Mouse (Mus musculus) heart, embryonic 14.5 days (tissue): Measurements from ENCODE around the gene Lpcat1. TPM values are rescaled to one million over a fixed set of nuclear protein-coding genes. Genes with fewer than 3 reads are reported as not detected.

ENCODE experiments used
- ATAC-seq: fragments of 200-750 bp; cut with Nextera tagmentation; 2 replicates; pipeline ENCODE4 v1.8.0; 2017; ENCODE audit warnings: low read depth, moderate TSS enrichment; ENCODE audit not compliant: insufficient number of reproducible peaks, insufficient read depth, low FRiP score
- H3K27ac ChIP-seq, 2 experiments: fragments of 200-500 bp in 1 of 2; fragments of 300-500 bp in 1 of 2; sonication (generic) in 1 of 2; replicated peaks in 1 of 2; 2 replicates each; pipeline ENCODE4 v1.5.1; 2012 to 2014; ENCODE audit warnings: low read depth in 2 of 2, low read length in 2 of 2, control low read depth in 1 of 2, mild to moderate bottlenecking in 1 of 2, mixed read lengths in 1 of 2; ENCODE audit not compliant: control insufficient read depth in 1 of 2, insufficient read depth in 1 of 2
- H3K27me3 ChIP-seq: fragments of 300-500 bp; sonication (generic); 2 replicates; pipeline ENCODE4 v1.6.1; 2014; ENCODE audit warnings: mild to moderate bottlenecking, low read length, control low read depth; ENCODE audit not compliant: control insufficient read depth, insufficient read depth
- H3K36me3 ChIP-seq: fragments of 300-500 bp; sonication (generic); 2 replicates; pipeline ENCODE4 v1.6.1; 2014; ENCODE audit warnings: mild to moderate bottlenecking, control low read depth, low read length, mixed read lengths; ENCODE audit not compliant: control insufficient read depth, insufficient read depth
- H3K4me1 ChIP-seq, 2 experiments: fragments of 200-500 bp in 1 of 2; fragments of 300-500 bp in 1 of 2; sonication (generic) in 1 of 2; 2 replicates each; pipeline ENCODE4 v1.6.1; 2012 to 2014; ENCODE audit warnings: low read length in 2 of 2, control low read depth in 1 of 2, mixed read lengths in 1 of 2; ENCODE audit not compliant: control insufficient read depth in 2 of 2, insufficient read depth in 2 of 2
- H3K4me2 ChIP-seq: fragments of 300-500 bp; sonication (generic); 2 replicates; pipeline ENCODE4 v1.6.1; 2014; ENCODE audit warnings: mild to moderate bottlenecking, low read length
- H3K4me3 ChIP-seq, 2 experiments: fragments of 200-500 bp in 1 of 2; fragments of 300-500 bp in 1 of 2; sonication (generic) in 1 of 2; 2 replicates each; pipeline ENCODE4 v1.5.1; 2012 to 2014; ENCODE audit warnings: low read length in 2 of 2, mild to moderate bottlenecking in 2 of 2, control low read depth in 1 of 2, low read depth in 1 of 2, moderate library complexity in 1 of 2; ENCODE audit not compliant: control insufficient read depth in 1 of 2, insufficient read depth in 1 of 2
- H3K9ac ChIP-seq: fragments of 300-500 bp; sonication (generic); 2 replicates; pipeline ENCODE4 v1.6.1; 2014; ENCODE audit warnings: mild to moderate bottlenecking, low read length
- H3K9me3 ChIP-seq: fragments of 300-500 bp; sonication (generic); 2 replicates; pipeline ENCODE4 v1.6.1; 2016; ENCODE audit warnings: low read length, control low read depth; ENCODE audit not compliant: control insufficient read depth
- WGBS: fragments of 180-500 bp; shearing (Covaris S2); extraction: QIAGEN DNeasy Blood & Tissue Kit; methylation state at CpG from one replicate; pipeline ENCODE4 v1.1.7; 2014; 5-methylcytosine and 5-hydroxymethylcytosine counted together
- polyA plus RNA-seq: library from polyadenylated mRNA; unstranded; fragments of >200 nt; fragmentation: Nextera tagmentation; extraction: Ambion mirVana; gene quantifications from 2 replicates; pipeline ENCODE4 v1.2.1, GENCODE M21; 2014

Lpcat1 gene
- polyA plus RNA-seq, 1 experiment from 2014 or later: 19.1 TPM

DNA sequence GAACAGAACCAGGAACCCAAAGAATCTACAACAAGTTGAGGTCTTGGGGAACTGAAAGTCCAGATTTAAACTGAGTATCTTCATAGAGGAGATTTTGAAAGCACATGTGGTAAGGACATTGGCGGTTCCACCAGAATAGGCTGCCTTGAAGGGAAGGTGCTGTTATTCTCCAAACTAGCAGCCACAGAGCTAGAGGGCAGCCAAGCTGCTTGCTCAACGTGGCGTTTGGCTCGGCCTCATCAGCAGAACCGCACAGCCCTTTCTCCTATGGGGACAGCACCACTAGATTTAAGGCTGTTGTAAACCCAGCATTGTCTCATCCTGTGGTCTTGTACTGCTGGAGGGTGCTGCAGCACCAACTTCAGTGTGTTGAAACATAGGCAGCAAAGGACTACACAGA lies 8.3 kb upstream of the Lpcat1 start:
- Histone ChIP-seq H3K36me3 (no peaks in the 10 kb centered on the region), H3K9ac (no peak overlapping the region), H3K9me3 (no peaks in the 10 kb centered on the region), H3K27me3 (0 out of 2 replicates have a peak, but pooled peaks cover 2% of the 10 kb centered on the region), H3K4me2 (no peak overlapping the region), H3K4me1 (no peaks in the 10 kb centered on the region), H3K27ac (no peak overlapping the region), H3K4me3 (no peak overlapping the region)
- no peak for ATAC-seq
- WGBS: 63% methylated on average over 5 of the region's 5 CpGs

DNA sequence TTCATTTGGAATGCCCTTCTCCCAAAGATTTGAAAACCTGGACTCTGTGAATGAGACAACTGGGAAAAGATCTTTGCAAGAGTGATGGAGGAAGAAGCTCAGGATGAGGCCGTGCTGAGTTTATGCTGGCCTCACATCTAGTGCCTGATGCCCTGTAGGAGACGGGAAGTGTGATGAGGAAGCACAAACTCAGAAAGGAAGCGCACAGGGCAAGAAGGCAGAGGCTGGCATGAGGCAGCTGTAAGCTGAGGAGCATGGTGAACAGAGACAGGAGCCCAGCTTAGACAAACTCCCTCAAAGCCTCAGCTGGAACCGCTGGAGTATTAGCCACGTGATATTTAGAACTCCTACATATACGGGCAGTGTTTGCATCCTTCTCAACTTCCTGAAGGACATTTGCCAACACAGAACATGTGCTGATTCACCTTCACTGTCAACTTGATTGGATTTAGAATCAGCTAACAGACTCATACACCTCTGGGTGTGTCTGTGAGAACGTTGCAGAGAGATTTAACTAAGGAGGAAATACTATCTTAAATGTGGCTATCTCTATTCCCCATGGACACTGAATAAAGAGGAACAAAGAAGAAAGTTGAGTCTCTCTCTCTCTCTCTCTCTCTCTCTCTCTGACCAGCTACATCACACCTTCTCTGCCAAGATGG lies 7.7 kb upstream of the Lpcat1 start:
- Histone ChIP-seq H3K36me3 (no peaks in the 10 kb centered on the region), H3K4me3 (no peak overlapping the region), H3K27ac (no peak overlapping the region), H3K9ac (no peak overlapping the region), H3K4me1 (no peaks in the 10 kb centered on the region), H3K9me3 (no peaks in the 10 kb centered on the region), H3K4me2 (no peak overlapping the region), H3K27me3 (0 out of 2 replicates have a peak, but pooled peaks cover 2% of the 10 kb centered on the region)
- WGBS: 58% methylated on average over 7 of the region's 7 CpGs
- no peak for ATAC-seq

DNA sequence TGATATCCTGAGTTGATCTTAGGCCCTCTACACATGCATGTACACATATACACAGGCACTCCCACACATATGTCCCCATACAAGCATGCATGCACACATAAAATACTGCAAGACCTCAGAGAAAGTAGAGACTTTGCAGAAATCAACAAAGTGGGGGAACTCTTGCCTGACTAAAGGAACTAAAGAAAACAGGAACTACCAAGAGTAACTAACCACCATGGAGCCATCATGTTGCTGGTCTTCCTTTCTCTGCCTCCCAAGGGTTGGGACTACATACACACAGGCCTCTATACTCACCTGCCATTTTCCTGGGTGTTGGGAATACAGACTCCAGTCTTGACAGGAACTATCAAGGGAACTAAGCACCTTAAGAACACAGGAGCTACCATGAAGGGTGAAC lies 5.4 kb upstream of the Lpcat1 start:
- no peak for ATAC-seq
- no peaks in the 10 kb centered on the region for H3K27me3 ChIP-seq
- no peak overlapping the region for H3K4me2 ChIP-seq

DNA sequence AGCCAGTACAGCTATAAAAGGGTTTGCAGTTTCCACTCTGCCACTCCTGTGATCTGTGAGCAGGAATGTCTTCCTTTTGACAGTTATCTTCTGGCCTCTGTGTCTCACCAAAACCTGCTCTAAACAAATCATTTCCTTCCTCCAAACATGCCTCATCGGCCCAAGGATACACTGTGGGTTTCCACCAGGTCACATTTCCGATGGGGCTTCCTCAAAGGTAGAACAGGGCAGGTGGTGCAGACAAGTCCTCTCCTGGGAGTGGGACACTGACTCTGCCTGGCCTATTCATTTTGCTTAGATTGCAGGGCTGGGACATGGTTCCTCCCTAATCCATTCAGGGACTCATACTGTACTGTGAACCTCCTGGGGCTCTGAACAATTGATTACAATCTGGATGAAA lies 1.8 kb upstream of the Lpcat1 start:
- WGBS: 51% methylated on average over 2 of the region's 2 CpGs
- no peaks in the 10 kb centered on the region for H3K36me3 ChIP-seq
- H3K9ac ChIP-seq: no peak overlapping the region
- peaks cover 0 to 11% of the 10 kb centered on the region in 2 experiments for H3K4me1 ChIP-seq
- no peak overlapping the region for H3K4me3 ChIP-seq
- no peaks in the 10 kb centered on the region for H3K27me3 ChIP-seq
- no peak for ATAC-seq
- H3K27ac ChIP-seq: no peak overlapping the region
- no peaks in the 10 kb centered on the region for H3K9me3 ChIP-seq
- H3K4me2 ChIP-seq: no peak overlapping the region

More for the DNA sequence above, 5.4 kb upstream of the Lpcat1 start:
- Histone ChIP-seq H3K9me3 (no peaks in the 10 kb centered on the region), H3K36me3 (no peaks in the 10 kb centered on the region), H3K27ac (no peak overlapping the region), H3K4me3 (no peak overlapping the region), H3K4me1 (no peaks in the 10 kb centered on the region; a peak in 1 of 4 replicates), H3K9ac (no peak overlapping the region)

DNA sequence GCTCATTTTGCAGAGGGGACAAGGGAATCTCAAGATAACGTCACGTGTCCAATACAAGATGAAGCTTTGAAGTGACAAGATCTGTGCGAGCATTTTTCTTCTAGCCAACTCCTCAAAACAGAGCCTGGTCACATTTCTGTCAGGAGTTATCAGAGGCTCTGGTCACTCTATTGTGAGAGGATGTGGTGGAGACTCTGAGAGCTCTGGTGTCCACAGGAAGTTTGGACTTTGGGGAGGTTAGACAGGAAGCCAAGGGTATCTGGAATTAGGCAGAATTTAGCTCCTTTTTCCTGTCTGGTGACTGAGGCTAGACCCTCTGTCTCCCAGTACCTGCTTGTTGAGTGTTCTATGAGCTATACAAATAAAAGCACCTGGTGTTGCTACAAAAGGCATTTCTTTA lies 586 bp upstream of the Lpcat1 start:
- H3K27ac ChIP-seq: 0 out of 4 replicates have a peak overlapping the region, but pooled peaks of 1 of the 2 experiments have one; percentile 83
- no peaks in the 10 kb centered on the region for H3K9me3 ChIP-seq
- H3K4me3 ChIP-seq: peak overlapping the region in 1 of 2 experiments; percentile 99; a peak in 2 of 4 replicates
- no peak overlapping the region for H3K9ac ChIP-seq
- no peak for ATAC-seq
- no peaks in the 10 kb centered on the region for H3K36me3 ChIP-seq
- H3K4me1 ChIP-seq: peaks cover 0 to 11% of the 10 kb centered on the region in 2 experiments
- H3K27me3 ChIP-seq: no peaks in the 10 kb centered on the region
- peak overlapping the region; percentile 98 for H3K4me2 ChIP-seq
- 54% methylated on average over 3 of the region's 3 CpGs for WGBS

DNA sequence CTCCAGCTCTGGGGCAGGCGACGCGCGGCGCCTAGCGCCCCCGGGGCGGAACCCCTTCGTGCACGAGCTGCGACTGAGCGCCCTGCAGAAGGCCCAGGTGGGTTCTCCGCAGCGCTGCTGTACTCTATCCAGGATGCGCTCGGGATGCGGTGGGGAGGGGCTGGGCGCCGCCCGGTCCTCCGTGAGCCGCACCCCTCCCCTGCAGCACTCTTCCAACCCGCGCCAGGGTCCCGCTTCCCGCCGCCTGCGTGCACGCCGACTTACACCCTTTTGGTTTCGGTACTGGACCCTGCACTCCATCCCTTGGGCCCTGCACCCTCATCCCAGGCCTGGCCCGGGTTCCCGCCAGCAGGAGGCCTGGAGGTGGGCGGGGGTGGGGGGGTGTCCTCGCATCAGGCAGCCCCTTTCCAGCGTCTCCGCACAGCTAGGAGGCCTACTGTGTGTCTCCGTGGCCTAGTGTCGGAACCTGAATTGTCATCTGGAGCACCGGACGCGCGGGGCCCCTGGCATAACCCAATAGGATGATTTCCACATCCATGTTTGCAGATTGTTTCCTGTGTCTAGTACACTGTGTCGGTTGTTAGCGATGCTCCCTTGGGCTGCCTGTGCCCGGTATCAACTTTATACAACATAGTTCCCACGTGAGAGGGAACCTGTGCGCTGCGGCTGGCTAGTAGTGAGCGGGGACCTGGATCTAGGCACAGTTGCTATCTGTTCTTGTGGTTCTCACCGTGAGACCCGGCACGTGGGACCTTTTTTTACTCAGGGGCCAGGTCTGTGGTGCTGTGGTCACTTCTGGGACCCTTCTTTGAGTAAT lies 632 bp downstream of the Lpcat1 start:
- Histone ChIP-seq H3K9me3 (no peaks in the 10 kb centered on the region), H3K27ac (peak overlapping the region; percentile 69 to 83), H3K36me3 (no peaks in the 10 kb centered on the region), H3K27me3 (no peaks in the 10 kb centered on the region), H3K4me1 (peaks cover 0 to 11% of the 10 kb centered on the region in 2 experiments), H3K9ac (peak overlapping the region; percentile 91), H3K4me2 (peak overlapping the region; percentile 98), H3K4me3 (peak overlapping the region; percentile 77 to 99)
- ATAC-seq: peak; percentile 73
- 1% methylated on average over 46 of the region's 53 CpGs for WGBS

DNA sequence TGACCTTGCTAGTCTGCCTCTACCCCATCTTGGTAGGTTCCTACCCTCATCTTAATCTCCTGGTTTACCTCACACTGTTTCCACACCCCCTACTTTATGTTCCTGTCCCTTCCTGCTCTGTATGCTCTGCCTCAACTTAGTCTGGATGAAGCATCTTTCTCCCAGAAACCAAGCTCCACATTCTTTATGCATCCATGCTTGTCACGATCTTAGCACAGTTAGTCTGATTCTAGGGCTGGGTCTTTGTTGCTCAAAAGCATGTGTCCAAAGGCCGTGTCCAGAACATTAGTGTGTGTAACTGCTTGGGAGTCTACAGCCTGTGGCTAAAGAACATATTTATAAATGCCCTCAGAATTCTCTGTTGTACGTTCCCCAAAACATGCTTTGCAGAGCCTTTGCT lies 1.8 kb downstream of the Lpcat1 start:
- Histone ChIP-seq H3K4me3 (no peak overlapping the region), H3K9me3 (no peaks in the 10 kb centered on the region), H3K4me2 (no peak overlapping the region; the same call in 1 of the 2 replicates), H3K27ac (no peak overlapping the region), H3K9ac (no peak overlapping the region; the same call in 1 of the 2 replicates), H3K4me1 (peaks cover 0 to 11% of the 10 kb centered on the region in 2 experiments), H3K27me3 (no peaks in the 10 kb centered on the region), H3K36me3 (no peaks in the 10 kb centered on the region)
- no peak for ATAC-seq
- WGBS: 77% methylated on average over 3 of the region's 3 CpGs
